ENCODE assay signal across 9 mouse cellular contexts in the genomic region with DNA sequence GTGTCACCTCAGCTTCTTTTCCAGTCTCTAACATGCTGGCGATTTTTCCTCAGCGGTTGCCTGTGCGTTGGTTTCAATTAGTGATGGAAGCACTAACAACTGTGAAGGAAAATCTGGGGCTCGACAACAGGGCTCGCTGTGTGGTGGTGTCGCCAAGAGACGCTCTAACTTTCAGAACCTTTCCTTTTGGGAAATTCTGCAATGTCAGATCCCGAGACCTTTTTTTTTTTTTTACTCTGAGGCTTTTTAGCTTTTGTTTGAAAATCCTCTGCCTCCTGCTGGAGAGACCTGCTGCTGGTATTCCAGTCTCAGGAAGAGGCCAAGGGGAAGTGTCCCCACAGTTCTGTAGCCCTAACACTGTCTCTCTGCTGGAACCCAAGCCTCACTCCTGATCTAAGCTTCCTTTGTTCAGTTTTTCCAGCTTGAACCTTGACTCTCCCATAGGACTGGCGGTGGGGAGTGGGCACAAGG.
A peak's percentile ranks its signal among the peaks of the same experiment; 100 is the strongest.
DNase-seq lines count a peak whose midpoint lies in the region; ATAC-seq and TF ChIP-seq lines count a peak whose summit lies in the region.
"Had no signal": no experiment of that assay in that cellular context is flagged by ENCODE, and none has a peak within 500 bp of the region (broad histone marks: within the 10 kb centered on the region; RNA-seq: fewer than 3 reads in every experiment).

No protein-coding gene starts in this region.

- H3K4me2 ChIP-seq in lung, embryonic 15.5 days: peak overlapping the region; percentile 40
- H3K4me2 ChIP-seq in forebrain, postnatal 0 days (ENCODE audit: low read depth): peak overlapping the region; percentile 2; the same call in 1 of the 2 replicates
- peak overlapping the region; percentile 43 for H3K4me2 ChIP-seq in limb, embryonic 15.5 days

- H3K9me3 ChIP-seq in lung, embryonic 15.5 days: no peaks in the 10 kb centered on the region
- H3K9me3 ChIP-seq in forebrain, postnatal 0 days (ENCODE audit: low read length): no peaks in the 10 kb centered on the region
- no peaks in the 10 kb centered on the region for H3K9me3 ChIP-seq in limb, embryonic 15.5 days

- no peaks in the 10 kb centered on the region for H3K36me3 ChIP-seq in lung, embryonic 15.5 days
- H3K36me3 ChIP-seq in forebrain, postnatal 0 days (ENCODE audit: insufficient read depth): no peaks in the 10 kb centered on the region
- H3K36me3 ChIP-seq in limb, embryonic 15.5 days: no peaks in the 10 kb centered on the region

- H3K4me1 ChIP-seq in lung, embryonic 15.5 days: peaks cover 20% of the 10 kb centered on the region
- no peaks in the 10 kb centered on the region; the same call in 1 of the 2 replicates for H3K4me1 ChIP-seq in lung, adult 2 months (ENCODE audit: control insufficient read depth, insufficient read depth, low read length)
- H3K4me1 ChIP-seq in forebrain, postnatal 0 days (ENCODE audit: insufficient read depth): no peaks in the 10 kb centered on the region
- peaks cover 9% of the 10 kb centered on the region; the same call in 1 of the 2 replicates for H3K4me1 ChIP-seq in limb, embryonic 15.5 days

- H3K27ac ChIP-seq in lung, embryonic 15.5 days: no peak overlapping the region
- H3K27ac ChIP-seq in forebrain, postnatal 0 days (ENCODE audit: low read depth, low read length): no peak overlapping the region
- no peak overlapping the region; the same call in 1 of the 2 replicates for H3K27ac ChIP-seq in limb, embryonic 15.5 days
- H3K27ac ChIP-seq: macrophage had no signal

- ATAC-seq in lung, embryonic 15.5 days (ENCODE audit: borderline replicate concordance, extremely low read depth, low FRiP score, low TSS enrichment): no peak
- ATAC-seq in forebrain, postnatal 0 days: no peak
- ATAC-seq in limb, embryonic 15.5 days (ENCODE audit: insufficient number of reproducible peaks, low FRiP score, low TSS enrichment, low read depth): no peak

- no peak for TF ChIP-seq CTCF in lung, adult 2 months (IDR thresholded peaks at IDR 0.05; ENCODE audit: insufficient read depth, low read length)
- TF ChIP-seq CTCF in forebrain, postnatal 0 days (IDR thresholded peaks at IDR 0.05; ENCODE audit: low read depth): peak; percentile 22; the same call in 1 of the 2 replicates

- 0 out of 2 replicates have a peak overlapping the region, but pooled peaks have one; percentile 17 for H3K9ac ChIP-seq in lung, embryonic 15.5 days
- H3K9ac ChIP-seq in forebrain, postnatal 0 days: no peak overlapping the region
- no peak overlapping the region for H3K9ac ChIP-seq in limb, embryonic 15.5 days

- WGBS in lung, embryonic 15.5 days: 7% methylated on average over 9 of the region's 9 CpGs
- WGBS in lung, adult 2 months: 8% methylated on average over 9 of the region's 9 CpGs
- WGBS in forebrain, postnatal 0 days: 4% methylated on average over 9 of the region's 9 CpGs
- WGBS in limb, embryonic 15.5 days: 6% methylated on average over 9 of the region's 9 CpGs

- no peaks in the 10 kb centered on the region for H3K27me3 ChIP-seq in lung, embryonic 15.5 days
- no peaks in the 10 kb centered on the region for H3K27me3 ChIP-seq in forebrain, postnatal 0 days (ENCODE audit: insufficient read depth, low read length)
- no peaks in the 10 kb centered on the region for H3K27me3 ChIP-seq in limb, embryonic 15.5 days

- no peak for DNase-seq in lung, adult 2 months
- no peak for DNase-seq in forebrain, postnatal 0 days
- peak; percentile 49 for DNase-seq in retina, postnatal 1 day
- no peak for DNase-seq in thymus, postnatal 36 days
- no peak for DNase-seq in cerebellum, adult 11 months
- DNase-seq in natural killer cell, adult 2 months (ENCODE audit: low spot score in 2 of 2): no peak

- peak overlapping the region; percentile 10 for H3K4me3 ChIP-seq in lung, embryonic 15.5 days
- H3K4me3 ChIP-seq in lung, adult 2 months (replicated peaks; ENCODE audit: extremely low read depth, low read depth, low read length): no peak overlapping the region
- no peak overlapping the region for H3K4me3 ChIP-seq in forebrain, postnatal 0 days (ENCODE audit: low read depth, low read length)
- peak overlapping the region; percentile 23 for H3K4me3 ChIP-seq in limb, embryonic 15.5 days

- TF ChIP-seq POLR2A in lung, adult 2 months (IDR thresholded peaks at IDR 0.05; ENCODE audit: borderline replicate concordance, extremely low read depth, low read depth, low read length): no peak

Comparison
In these comparisons a context has a peak if more than half of its experiments do, and no peak if none do; other contexts are left out.
1. H3K4me3 ChIP-seq: peak in lung, embryonic 15.5 days (single experiment) and limb, embryonic 15.5 days (single experiment); none in lung, adult 2 months (single experiment) and forebrain, postnatal 0 days (single experiment).
2. Peak in every context shown above with its lines, with median percentiles within 50 percentile points of each other: H3K4me2 ChIP-seq.